Mouse (Mus musculus): ENCODE measurements around the gene Gm17267.
"Not testable (repeated sequence)": the region's sequence is repeated elsewhere in the genome, so short reads cannot be mapped to it uniquely, and the experiment has no call there.

Gm17267 gene

DNA sequence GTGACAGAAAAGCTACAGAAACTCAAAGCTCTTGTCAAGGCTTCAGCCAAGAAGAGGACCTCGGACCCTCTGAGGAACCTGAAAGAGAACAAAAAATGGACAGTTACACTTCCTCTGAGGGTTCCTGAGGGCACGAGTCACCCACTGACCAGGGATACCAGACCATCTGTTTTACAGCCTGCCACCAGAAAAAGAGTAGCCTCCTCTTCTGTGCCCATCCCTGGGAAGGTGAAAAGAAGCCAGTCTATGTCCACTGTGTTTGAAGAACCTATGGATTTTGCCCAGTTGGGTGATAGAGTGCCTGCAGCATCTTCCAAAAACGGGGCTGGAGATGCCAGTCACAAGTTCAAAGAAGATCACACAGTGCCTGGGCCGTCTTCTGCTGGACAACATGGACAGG is at the start of gene Gm17267:
TSS of gene Gm17267 (plus strand) at position 301 of the 400 bp plus-strand sequence.
- not testable (repeated sequence) for H3K36me3 ChIP-seq (ENCODE audit: control insufficient read depth, insufficient read depth, low read length, poor library complexity, severe bottlenecking); DNase-seq (ENCODE audit: low read depth, low spot score); H3K27me3 ChIP-seq (ENCODE audit: control insufficient read depth, insufficient read depth, low read length, poor library complexity, severe bottlenecking)

Measured in splenic B cell, adult 2 months (primary cell).